Mouse (Mus musculus): ENCODE measurements around the gene Slc6a4. TPM values are rescaled to one million over a fixed set of nuclear protein-coding genes. Genes with fewer than 3 reads are reported as not detected.

The Slc6a4 gene
- polyA plus RNA-seq, 1 experiment from 2014 or later: 14.0 TPM

DNA sequence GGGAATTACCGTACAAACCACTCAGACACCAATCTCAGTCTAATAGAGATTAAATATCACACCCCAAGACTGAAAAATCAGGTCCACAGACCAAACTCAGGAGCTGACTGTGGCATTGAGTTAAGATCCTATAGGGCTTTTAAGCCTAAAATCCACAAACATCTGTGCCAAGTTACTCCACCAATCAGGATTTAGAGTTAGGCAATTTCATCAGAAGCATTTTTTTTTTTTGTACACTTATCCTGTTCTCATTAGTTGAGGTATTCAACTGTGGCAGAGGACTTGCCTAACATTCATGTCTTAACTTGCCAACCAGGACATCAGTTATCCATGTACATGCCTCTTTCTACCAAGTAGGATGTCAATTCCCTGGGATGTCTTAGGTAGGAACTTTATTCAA lies 81.0 kb downstream of the Slc6a4 start:
- H3K4me3 ChIP-seq (ENCODE audit: low read length): no peak overlapping the region
- ATAC-seq: no peak
- peaks cover 3% of the 10 kb centered on the region; the same call in 1 of the 2 replicates for H3K27me3 ChIP-seq (replicated peaks; ENCODE audit: control insufficient read depth, insufficient read depth, low read length)
- H3K9me3 ChIP-seq (ENCODE audit: control insufficient read depth, low read length): no peaks in the 10 kb centered on the region
- H3K4me2 ChIP-seq (ENCODE audit: low read length): no peak overlapping the region
- H3K27ac ChIP-seq (ENCODE audit: low read depth, low read length): no peak overlapping the region
- H3K4me1 ChIP-seq (ENCODE audit: control insufficient read depth, insufficient read depth, low read depth, low read length): peaks cover 3% of the 10 kb centered on the region; the same call in 1 of the 2 replicates
- H3K36me3 ChIP-seq (ENCODE audit: control insufficient read depth, insufficient read depth, low read length): peaks cover 3% of the 10 kb centered on the region; the same call in 1 of the 2 replicates
- H3K9ac ChIP-seq (ENCODE audit: low read depth, low read length): no peak overlapping the region
- 95% methylated on average over 1 of the region's 1 CpGs for WGBS

MicroRNAs encoded within 50 kb of the gene (microRNA counts, 519-probe panel; counts per million panel counts)
- 2,636 counts per million, percentile 69 among the panel's probes with 10 or more counts for microRNA mmu-miR-423-3p
- 2,496 counts per million, percentile 66 among the panel's probes with 10 or more counts for microRNA mmu-miR-423-5p

Small RNA genes lying within 50 kb of the gene (microRNA-seq; reads per million reads assigned to microRNA genes)
- 2,655 reads per million, percentile 84 among the genes with 10 or more reads in this experiment for gene Mir423

Other genes starting within 250 kb of the Slc6a4 start
- gene Gosr1, start 235.0 kb upstream of the Slc6a4 start, polyA plus RNA-seq (2015; fragmentation: Nextera tagmentation; extraction: Ambion mirVana): 25.5 and 25.9 TPM in 2 replicates
- gene Cpd, start 151.6 kb upstream of the Slc6a4 start, polyA plus RNA-seq (2015; fragmentation: Nextera tagmentation; extraction: Ambion mirVana): 3.8 and 5.6 TPM in 2 replicates
- 0.19 TPM in 1 of 2 replicates, not detected in the other for gene Tmigd1, start 96.4 kb upstream of the Slc6a4 start, polyA plus RNA-seq (2015; fragmentation: Nextera tagmentation; extraction: Ambion mirVana)
- gene Blmh, start 73.8 kb upstream of the Slc6a4 start, polyA plus RNA-seq (2015; fragmentation: Nextera tagmentation; extraction: Ambion mirVana): 139 TPM in 2 replicates
- gene Nsrp1, start 79.8 kb downstream of the Slc6a4 start, polyA plus RNA-seq (2015; fragmentation: Nextera tagmentation; extraction: Ambion mirVana): 37.8 and 50.0 TPM in 2 replicates
- 0.51 and 0.56 TPM in 2 replicates for gene Efcab5, start 190.4 kb downstream of the Slc6a4 start, polyA plus RNA-seq (2015; fragmentation: Nextera tagmentation; extraction: Ambion mirVana)
- 13.8 and 17.7 TPM in 2 replicates for gene Ssh2, start 217.7 kb downstream of the Slc6a4 start, polyA plus RNA-seq (2015; fragmentation: Nextera tagmentation; extraction: Ambion mirVana)

Measured in hindbrain, embryonic 16.5 days (tissue).